Mouse (Mus musculus) splenic B cell, adult 2 months (primary cell): ENCODE data around the gene Tmem132d.

ENCODE experiments used
- DNase-seq: peaks from one replicate; pipeline ENCODE4 v3.0.0-alpha.2; 2011; ENCODE audit warnings: low read depth, low spot score
- H3K27me3 ChIP-seq: 2 replicates; pipeline ENCODE4 v1.6.1; 2012; ENCODE audit warnings: mild to moderate bottlenecking, low read length, moderate library complexity, mixed read lengths; ENCODE audit not compliant: control insufficient read depth, poor library complexity, insufficient read depth, severe bottlenecking
- H3K36me3 ChIP-seq: 2 replicates; pipeline ENCODE4 v1.6.1; 2012; ENCODE audit warnings: mild to moderate bottlenecking, low read length, moderate library complexity, mixed read lengths; ENCODE audit not compliant: control insufficient read depth, poor library complexity, insufficient read depth, severe bottlenecking

Tmem132d gene

DNA sequence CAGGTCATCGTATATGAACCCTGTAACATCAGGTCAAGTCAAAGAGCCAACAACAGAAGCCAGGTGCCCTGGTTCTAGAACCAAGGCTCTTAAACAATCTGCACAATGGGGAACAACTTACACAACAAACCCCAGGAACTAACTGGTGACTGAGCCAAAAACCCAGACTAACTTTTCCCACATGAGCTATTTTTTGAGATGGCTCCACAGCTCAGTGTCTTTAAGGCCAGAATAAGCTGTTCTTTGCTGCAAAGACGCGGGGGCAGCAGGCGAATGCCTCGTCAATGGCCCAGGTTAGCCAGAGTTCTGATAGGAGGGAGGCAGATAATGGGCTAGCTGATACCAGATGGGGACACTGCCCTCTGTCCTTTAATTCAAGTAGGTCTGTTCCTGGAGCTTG is 221.8 kb downstream of the Tmem132d start:
- DNase-seq: no peak
- Histone ChIP-seq H3K36me3 (no peaks in the 10 kb centered on the region), H3K27me3 (no peaks in the 10 kb centered on the region)

- no peaks in the 10 kb centered on the region for H3K27me3 ChIP-seq
- DNase-seq: no peak
- no peaks in the 10 kb centered on the region for H3K36me3 ChIP-seq
Observed at GRCm38 (mm10) chr5:128205716-128206115, 227.2 kb downstream of the Tmem132d start.

GRCm38 (mm10) chr5:128204685-128205320 is 228.1 kb downstream of the Tmem132d start:
- DNase-seq: no peak
- no peaks in the 10 kb centered on the region for H3K27me3 ChIP-seq
- no peaks in the 10 kb centered on the region for H3K36me3 ChIP-seq

DNA sequence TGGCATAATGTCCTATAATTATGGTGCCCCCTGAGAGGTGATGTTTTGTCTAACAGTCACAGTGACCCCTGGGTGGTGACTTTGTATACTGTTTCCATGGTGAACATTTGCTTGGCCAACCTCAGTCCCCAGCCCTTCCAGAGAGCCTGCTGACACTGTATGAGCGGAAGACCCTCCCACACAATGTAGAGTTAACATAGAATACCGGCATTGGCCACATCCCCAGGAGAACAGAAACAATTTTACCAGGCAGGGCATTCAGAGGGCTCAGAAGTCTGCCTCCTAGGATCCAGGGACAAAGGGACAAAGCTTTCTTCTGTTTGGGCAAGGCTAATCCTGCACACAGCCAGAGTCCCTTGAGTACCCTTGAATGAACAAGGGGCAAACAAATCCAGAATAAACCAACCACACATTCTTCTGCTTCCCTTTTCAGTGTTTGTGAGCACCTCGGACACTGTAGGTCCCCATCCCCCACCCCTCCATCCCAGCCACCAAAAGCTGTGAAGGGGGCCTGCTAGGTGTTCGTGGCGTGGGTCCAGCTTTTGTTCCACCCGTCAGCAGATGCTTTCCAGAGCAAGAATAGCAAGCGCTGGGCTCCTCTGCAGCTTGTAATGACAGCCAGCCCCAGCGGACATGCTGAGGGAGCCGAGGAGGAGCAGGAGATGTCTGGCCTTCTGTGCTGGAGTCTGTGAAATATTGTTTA is 228.8 kb downstream of the Tmem132d start:
- DNase-seq: no peak
- Histone ChIP-seq H3K27me3 (no peaks in the 10 kb centered on the region), H3K36me3 (no peaks in the 10 kb centered on the region)

DNA sequence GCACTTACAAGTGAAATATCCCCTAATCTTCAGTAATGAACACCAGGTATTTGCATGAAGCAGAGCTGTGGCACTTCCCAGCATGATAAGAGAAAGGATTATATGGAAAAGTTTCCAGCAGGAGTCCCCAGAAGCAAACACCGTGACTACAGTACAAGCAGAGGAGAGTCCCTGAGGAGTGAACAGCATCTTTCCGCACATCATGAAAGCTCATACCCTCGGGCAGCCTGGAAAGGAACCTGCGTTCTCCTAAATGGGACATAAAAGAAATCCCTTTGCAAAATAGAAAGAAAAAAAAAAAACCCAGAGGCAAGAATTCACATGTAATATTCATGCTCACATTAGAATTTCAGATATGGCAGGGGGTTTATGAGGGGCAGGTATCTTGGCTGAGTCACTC is 238.8 kb downstream of the Tmem132d start:
- no peaks in the 10 kb centered on the region for H3K27me3 ChIP-seq
- no peaks in the 10 kb centered on the region for H3K36me3 ChIP-seq
- DNase-seq: no peak

DNA sequence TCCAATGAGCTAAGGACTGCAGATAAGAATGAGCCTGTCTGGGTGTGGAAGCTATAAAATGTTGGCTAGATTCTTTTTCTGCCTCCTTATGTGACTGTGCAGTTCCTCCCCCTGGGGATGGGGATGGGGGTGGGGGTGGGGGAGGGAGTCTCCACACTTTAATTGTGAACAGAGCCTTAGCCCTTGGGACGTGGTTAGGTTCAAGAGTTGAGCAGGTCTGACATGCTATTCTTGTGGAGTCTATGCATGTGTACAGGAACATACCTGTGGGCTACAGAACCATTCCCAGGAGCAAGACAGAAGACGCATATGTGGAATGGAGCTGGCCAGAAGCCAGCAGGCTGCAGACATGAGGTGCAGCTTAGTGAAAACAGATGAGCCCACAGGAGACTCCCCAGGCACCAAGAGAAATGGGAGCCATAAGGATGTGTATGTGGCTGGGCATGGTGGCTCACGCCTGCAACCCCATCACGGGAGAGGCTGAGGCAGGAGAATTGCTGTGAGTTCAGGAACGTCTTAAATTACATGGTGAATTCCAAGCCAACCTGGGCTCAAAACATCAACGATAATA is 240.3 kb downstream of the Tmem132d start:
- H3K27me3 ChIP-seq: no peaks in the 10 kb centered on the region

DNA sequence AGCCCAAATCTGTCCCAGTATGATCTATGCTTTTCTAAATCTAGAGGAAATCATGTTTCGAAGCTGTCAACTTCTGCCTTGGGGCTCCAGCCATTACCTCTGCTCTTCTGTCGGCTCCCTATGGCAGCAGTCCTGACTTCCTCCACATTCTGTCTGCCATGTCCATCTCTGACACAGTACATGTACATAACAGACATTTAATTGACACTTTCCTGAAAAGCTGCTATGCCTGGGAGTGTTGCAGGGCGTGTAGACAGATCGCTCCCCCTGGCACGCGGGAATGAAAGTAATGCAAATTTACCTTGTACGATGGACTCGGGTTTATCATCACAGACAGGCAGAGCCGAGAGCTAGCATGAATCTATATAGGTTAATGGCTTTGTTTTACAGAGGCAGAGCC is 241.2 kb downstream of the Tmem132d start:
- Histone ChIP-seq H3K27me3 (no peaks in the 10 kb centered on the region), H3K36me3 (no peaks in the 10 kb centered on the region)
- no peak for DNase-seq

More for the DNA sequence above, 240.3 kb downstream of the Tmem132d start:
- no peaks in the 10 kb centered on the region for H3K36me3 ChIP-seq
- no peak for DNase-seq

DNA sequence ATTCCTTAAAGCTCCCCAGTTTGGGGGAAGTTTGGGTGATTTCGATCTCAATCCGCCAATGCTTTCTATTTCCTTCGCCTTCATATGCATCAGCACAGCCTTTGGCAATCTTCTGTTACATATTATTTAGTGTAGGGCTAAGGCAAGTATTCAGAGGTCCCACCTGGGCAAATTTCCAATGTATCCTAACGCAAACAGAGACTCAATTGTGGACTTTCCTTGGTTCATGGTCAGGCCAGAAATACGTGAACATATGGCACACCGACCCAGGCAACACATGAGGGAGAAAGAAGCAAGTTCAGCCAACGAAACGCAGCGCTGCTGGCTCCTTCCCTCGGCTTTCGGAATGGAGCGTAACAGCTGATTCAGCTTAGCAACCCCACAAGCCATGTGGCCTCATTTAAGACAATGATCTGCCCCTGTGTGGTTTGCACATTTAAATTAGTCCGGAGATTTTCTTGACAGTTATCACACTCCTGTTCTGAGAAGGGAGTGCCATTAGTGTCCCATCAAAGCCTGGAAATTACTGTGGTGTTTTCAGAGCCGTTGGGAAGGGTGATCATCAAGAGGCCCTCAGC is 242.5 kb downstream of the Tmem132d start:
- no peak for DNase-seq
- no peaks in the 10 kb centered on the region for H3K27me3 ChIP-seq
- no peaks in the 10 kb centered on the region for H3K36me3 ChIP-seq

DNA sequence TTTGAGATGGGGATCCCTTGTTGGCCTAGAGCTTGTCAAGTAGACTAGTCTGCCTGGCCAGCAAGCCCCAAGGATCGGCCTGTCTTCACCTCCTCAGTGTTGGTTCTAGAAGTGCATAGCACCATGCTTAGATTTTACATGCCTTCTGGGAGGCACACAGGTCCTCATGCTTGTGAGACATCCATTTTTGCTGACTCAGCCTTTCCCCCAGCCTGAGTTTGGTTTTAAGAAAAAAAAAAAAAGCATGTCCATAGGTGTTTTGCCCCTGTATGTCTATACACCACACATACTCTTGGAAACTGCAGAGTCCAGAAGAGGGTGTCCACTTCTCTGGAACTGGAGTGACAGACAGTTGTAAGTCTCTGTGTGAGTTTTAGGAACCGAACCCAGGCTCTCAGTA is 256.6 kb downstream of the Tmem132d start:
- no peaks in the 10 kb centered on the region for H3K36me3 ChIP-seq
- no peaks in the 10 kb centered on the region for H3K27me3 ChIP-seq
- DNase-seq: no peak

GRCm38 (mm10) chr5:128158901-128159675 is 273.8 kb downstream of the Tmem132d start:
- no peaks in the 10 kb centered on the region for H3K36me3 ChIP-seq
- no peaks in the 10 kb centered on the region for H3K27me3 ChIP-seq
- DNase-seq: no peak

GRCm38 (mm10) chr5:128151461-128151860 is 281.4 kb downstream of the Tmem132d start:
- Histone ChIP-seq H3K36me3 (no peaks in the 10 kb centered on the region), H3K27me3 (no peaks in the 10 kb centered on the region)
- DNase-seq: no peak

GRCm38 (mm10) chr5:128146901-128147645 is 285.8 kb downstream of the Tmem132d start:
- no peaks in the 10 kb centered on the region for H3K27me3 ChIP-seq
- no peaks in the 10 kb centered on the region for H3K36me3 ChIP-seq
- no peak for DNase-seq

GRCm38 (mm10) chr5:128144799-128145198 is 288.1 kb downstream of the Tmem132d start:
- Histone ChIP-seq H3K36me3 (no peaks in the 10 kb centered on the region), H3K27me3 (no peaks in the 10 kb centered on the region)
- no peak for DNase-seq

- H3K36me3 ChIP-seq: no peaks in the 10 kb centered on the region
- H3K27me3 ChIP-seq: no peaks in the 10 kb centered on the region
- no peak for DNase-seq
Observed at GRCm38 (mm10) chr5:128136818-128137217, 296.1 kb downstream of the Tmem132d start.
